Mouse (Mus musculus) erythroblast, adult 5-6 weeks (primary cell): Measurements from ENCODE around the gene Ergic1. TPM values are rescaled to one million over a fixed set of nuclear protein-coding genes. Genes with fewer than 3 reads are reported as not detected.

Source experiments
- ATAC-seq: replicated peaks from 2 replicates; pipeline ENCODE4 v1.8.0; 2016; ENCODE audit warnings: moderate number of reproducible peaks, mild to moderate bottlenecking, moderate TSS enrichment, inconsistent platforms; ENCODE audit not compliant: poor library complexity, low FRiP score, severe bottlenecking
- total RNA-seq, 2 experiments: library from RNA; stranded (forward) in 1 of 2; stranded (reverse) in 1 of 2; fragments of 150-400 nt in 1 of 2; fragments of 200-764, 138-1000 nt in 1 of 2; gene quantifications; 2 replicates each; pipeline versions ENCODE4 v1.2.3 to v1.2.4; 2015 to 2017; ENCODE audit warnings: low replicate concordance in 2 of 2

Ergic1 gene
- total RNA-seq, 2 experiments from 2014 or later = 10.3 to 26.1 TPM

- ATAC-seq = no peak
These were observed 58.3 kb downstream of the Ergic1 start for GRCm38 (mm10) chr17:26619577-26619976.

GRCm38 (mm10) chr17:26620292-26620691 is 59.0 kb downstream of the Ergic1 start:
- no peak for ATAC-seq

GRCm38 (mm10) chr17:26620786-26621766 is 59.8 kb downstream of the Ergic1 start:
- no peak for ATAC-seq

- no peak for ATAC-seq
These were observed 60.6 kb downstream of the Ergic1 start for GRCm38 (mm10) chr17:26621912-26622311.

GRCm38 (mm10) chr17:26623991-26624390 is 62.7 kb downstream of the Ergic1 start:
- no peak for ATAC-seq

GRCm38 (mm10) chr17:26624999-26625398 is 63.7 kb downstream of the Ergic1 start:
- ATAC-seq = no peak

- no peak for ATAC-seq
These were observed 64.3 kb downstream of the Ergic1 start for GRCm38 (mm10) chr17:26625521-26626010.

- ATAC-seq = no peak
These were observed 67.2 kb downstream of the Ergic1 start for GRCm38 (mm10) chr17:26628479-26628878.

- no peak for ATAC-seq
These were observed 67.6 kb downstream of the Ergic1 start for GRCm38 (mm10) chr17:26628936-26629335.

GRCm38 (mm10) chr17:26631811-26632327 is 70.6 kb downstream of the Ergic1 start:
- ATAC-seq = no peak

GRCm38 (mm10) chr17:26633186-26633585 is 71.9 kb downstream of the Ergic1 start:
- no peak for ATAC-seq

- ATAC-seq = no peak
These were observed 72.6 kb downstream of the Ergic1 start for GRCm38 (mm10) chr17:26633926-26634325.

GRCm38 (mm10) chr17:26634539-26634938 is 73.2 kb downstream of the Ergic1 start:
- ATAC-seq = no peak

GRCm38 (mm10) chr17:26635951-26636350 is 74.7 kb downstream of the Ergic1 start:
- ATAC-seq = no peak

GRCm38 (mm10) chr17:26637851-26638250 is 76.6 kb downstream of the Ergic1 start:
- no peak for ATAC-seq

GRCm38 (mm10) chr17:26638655-26639054 is 77.4 kb downstream of the Ergic1 start:
- ATAC-seq = peak; percentile 79

GRCm38 (mm10) chr17:26639791-26640190 is 78.5 kb downstream of the Ergic1 start:
- ATAC-seq = no peak

GRCm38 (mm10) chr17:26640286-26640740 is 79.0 kb downstream of the Ergic1 start:
- no peak for ATAC-seq

GRCm38 (mm10) chr17:26643456-26643855 is 82.2 kb downstream of the Ergic1 start:
- ATAC-seq = no peak

- ATAC-seq = no peak
These were observed 82.7 kb downstream of the Ergic1 start for GRCm38 (mm10) chr17:26643993-26644392.
